Mouse (Mus musculus): ENCODE data around the gene Sohlh1. TPM values are rescaled to one million over a fixed set of nuclear protein-coding genes. Genes with fewer than 3 reads are reported as not detected.

Gene Sohlh1
- not detected in 2 replicates for total RNA-seq (2014; fragmentation: Nextera tagmentation)
- not detected in 2 replicates for total RNA-seq (2017)

DNA sequence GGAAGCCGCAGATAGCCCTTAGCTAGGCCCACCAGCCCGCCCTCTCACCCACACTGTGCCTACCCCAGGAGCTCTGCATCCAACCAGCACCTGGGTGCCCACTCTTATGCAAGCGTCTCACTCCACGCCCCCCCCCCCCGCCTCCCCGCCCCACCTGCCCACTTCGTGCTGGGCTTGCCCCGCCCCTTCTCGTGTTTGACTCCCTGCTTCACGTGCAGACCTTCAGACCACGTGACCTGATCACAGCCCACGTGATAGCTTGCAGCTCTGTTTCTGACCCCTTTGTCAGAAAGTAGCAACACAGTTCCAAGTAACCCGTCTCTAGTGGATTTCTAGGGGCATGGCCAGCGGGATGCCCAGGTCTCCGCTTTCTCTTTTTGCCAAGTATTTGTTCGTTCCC, at the start of gene Sohlh1:
Gene Sohlh1, minus strand, starts transcription at position 23 of the 400 bp plus-strand sequence.
- no peak for ATAC-seq (replicated peaks; ENCODE audit: low FRiP score, low TSS enrichment, poor library complexity, severe bottlenecking)

DNA sequence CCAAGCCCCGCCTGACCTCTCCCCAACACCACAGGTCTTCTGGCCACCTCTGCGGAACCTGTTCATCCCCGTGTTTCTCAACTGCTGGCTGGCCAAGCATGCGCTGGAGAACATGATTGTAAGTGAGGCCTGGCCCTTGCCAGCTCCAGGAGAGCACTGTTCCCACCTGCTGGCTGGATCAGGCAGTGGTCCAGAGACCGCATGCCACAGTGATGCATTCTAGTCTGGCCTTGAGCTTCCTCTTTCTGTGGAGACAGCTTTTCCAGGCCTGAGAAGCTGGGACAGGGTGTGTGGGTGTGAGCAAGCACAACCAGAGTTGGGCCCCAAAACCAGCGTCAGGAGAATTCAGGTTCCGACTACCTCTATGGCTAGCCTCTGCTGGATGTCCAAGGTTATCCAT, 45.4 kb upstream of the Sohlh1 start:
- no peak for ATAC-seq (replicated peaks; ENCODE audit: low FRiP score, low TSS enrichment, poor library complexity, severe bottlenecking)

DNA sequence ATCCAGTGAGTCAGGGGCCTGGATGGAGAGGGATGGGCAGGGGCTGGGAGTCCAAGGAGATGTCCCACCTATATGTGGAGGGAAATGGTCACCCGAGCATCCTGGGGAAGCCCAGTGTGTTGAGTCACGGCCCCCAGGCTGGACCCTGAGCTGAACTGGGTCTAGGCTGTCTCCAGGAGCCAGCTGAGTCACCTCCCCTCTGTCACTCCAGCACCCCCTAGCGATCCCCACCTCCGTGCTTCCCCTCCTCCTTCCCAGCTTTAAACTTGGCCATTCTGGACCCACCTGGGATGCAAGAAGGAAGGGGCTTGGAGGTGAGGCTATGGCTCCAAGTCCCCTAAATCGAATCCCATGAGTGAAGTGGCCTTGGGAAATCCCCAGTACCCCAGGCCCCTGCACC, 41.1 kb upstream of the Sohlh1 start:
- no peak for ATAC-seq (replicated peaks; ENCODE audit: low FRiP score, low TSS enrichment, poor library complexity, severe bottlenecking)

DNA sequence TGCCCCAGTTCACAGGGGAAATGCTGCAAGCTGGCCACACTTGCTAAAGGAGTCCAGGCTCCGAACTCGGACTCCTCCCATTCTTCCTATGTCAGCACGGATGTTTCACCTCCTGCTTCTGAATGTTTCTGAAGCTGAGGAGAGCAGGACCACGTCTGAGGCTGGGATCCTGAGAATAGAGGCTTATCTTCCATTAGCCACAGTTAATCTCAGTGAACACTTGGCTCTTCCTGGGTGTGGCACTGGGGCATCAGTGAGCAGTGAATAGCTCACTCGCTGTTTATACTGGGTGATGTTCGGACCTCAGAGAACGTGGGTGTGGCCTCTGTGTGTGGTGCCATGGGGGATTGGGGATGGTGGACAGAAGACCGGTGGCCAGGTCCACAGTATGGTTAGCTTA, 40.2 kb upstream of the Sohlh1 start:
- ATAC-seq (replicated peaks; ENCODE audit: low FRiP score, low TSS enrichment, poor library complexity, severe bottlenecking), result no peak

DNA sequence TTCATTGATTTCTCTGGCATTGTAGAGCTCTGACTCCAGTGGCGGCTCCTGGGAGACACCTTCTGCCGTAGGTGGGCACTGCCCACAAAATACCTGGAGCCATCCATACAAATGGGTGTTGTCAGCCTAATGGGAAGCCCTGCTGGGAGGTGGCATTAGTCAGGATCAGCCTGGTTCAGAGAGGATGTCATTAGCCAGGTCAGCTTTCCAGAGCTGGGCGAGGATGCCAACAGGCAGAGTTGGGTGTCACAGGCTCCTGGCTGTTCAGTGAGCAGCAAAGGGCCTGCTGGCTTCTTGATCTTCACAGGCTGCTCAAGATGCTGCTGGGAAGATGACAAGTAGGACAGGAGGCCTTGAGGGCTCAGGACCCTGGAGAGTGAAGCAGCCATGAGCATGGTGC, 37.7 kb upstream of the Sohlh1 start:
- no peak for ATAC-seq (replicated peaks; ENCODE audit: low FRiP score, low TSS enrichment, poor library complexity, severe bottlenecking)

DNA sequence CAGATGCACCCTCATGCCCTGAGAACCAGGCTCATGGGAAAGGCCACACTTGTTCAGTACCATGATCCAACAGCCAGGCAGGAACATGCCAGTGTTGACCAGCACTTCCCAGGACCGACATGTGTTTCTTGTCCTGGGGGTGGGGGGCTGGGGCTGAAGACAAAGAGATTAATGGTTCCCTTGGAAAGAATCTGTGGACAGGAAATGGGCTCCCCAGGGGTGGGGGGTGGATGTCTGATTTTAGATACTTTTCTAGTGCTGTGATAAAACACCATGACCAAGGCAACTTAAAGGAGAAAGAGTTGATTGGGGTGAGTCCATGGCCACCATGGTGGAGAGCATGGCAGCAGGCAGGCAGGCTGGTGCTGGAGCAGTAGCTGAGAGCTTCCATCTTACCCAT, 35.2 kb upstream of the Sohlh1 start:
- no peak for ATAC-seq (replicated peaks; ENCODE audit: low FRiP score, low TSS enrichment, poor library complexity, severe bottlenecking)

DNA sequence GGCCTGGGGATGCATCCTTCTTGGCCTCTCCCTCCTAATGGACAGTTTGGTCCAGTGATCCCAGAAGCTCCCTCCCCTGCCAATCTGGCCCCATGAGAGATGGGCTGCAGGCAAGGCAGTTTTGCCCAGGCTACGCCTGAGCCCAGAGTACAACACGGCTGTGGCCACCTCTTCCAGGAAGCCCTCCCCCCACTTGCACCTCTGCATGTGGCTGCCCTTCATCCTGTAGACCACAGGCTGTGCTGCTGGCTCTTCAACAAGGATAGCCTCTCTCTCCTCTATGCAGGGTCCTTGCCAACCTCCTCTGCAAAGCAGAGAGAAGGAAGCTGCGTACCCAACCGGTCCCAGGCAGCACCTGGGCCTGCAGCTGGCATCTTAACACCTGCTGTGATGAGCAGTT, 32.0 kb upstream of the Sohlh1 start:
- ATAC-seq (replicated peaks; ENCODE audit: low FRiP score, low TSS enrichment, poor library complexity, severe bottlenecking), result no peak

DNA sequence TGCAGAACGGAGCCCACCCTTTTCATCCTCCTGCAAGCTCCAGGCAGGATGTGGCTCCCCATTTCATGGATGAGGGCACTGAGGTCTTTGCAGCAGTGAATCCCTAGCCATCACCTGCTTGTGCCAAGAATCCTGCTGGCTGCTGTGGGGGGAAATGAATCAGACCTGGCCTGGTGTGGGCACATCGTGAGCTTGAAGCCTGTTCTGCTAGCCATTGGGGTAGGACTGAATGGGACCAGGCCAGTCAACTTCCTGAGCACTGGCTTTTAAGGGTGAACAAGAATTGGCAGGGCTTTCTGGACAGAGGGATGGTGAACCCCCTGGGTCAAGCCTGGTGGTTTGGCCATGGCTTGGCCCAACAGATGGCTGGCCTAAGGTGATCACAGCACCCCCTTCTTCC, 31.5 kb upstream of the Sohlh1 start:
- no peak for ATAC-seq (replicated peaks; ENCODE audit: low FRiP score, low TSS enrichment, poor library complexity, severe bottlenecking)

DNA sequence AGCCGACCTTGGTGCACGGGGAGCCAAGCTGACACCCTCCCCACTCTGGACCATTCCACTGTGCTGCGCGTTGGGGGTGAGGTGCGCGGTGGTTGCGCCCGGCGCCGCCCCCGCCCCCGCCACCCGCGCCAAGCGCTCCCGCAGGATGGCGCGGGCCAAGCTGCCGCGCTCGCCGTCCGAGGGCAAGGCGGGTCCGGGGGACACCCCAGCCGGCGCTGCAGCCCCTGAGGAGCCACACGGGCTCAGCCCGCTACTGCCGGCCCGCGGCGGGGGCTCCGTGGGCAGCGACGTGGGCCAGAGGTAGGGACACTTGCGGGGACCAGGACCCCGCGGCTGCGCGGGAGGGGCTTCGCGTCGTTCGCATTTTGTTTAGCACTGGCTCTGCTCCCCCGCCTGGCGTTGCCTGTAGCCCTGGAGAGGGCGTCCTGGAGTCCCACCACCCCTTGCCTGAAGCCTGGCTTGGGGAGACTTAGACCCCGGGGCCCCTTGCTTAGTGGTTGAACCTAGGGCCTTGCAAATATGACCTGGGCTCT, 30.8 kb upstream of the Sohlh1 start:
- ATAC-seq (replicated peaks; ENCODE audit: low FRiP score, low TSS enrichment, poor library complexity, severe bottlenecking), result no peak

DNA sequence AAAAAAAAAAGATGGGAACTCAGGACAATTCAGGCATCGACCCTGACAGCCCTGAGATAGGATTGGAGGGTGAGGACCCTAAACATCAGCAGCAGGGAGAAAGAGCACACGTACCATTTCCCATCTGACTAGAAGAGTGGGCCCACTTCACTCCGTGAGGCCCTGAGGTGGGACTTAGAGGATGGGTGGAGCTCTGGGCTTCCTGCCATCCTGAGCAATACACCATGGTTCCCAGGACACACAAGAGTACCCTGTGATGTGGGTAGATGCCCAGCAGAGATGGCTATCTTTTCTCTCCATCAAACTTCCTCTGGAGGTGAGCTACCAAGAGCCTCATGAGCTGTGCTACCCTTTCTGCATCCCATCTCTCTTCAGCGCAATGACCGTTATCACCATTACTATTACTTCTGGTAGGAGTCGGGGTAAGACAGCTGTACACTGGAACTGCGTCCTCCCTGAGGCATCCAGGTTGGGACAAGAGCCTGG, 30.2 kb upstream of the Sohlh1 start:
- no peak for ATAC-seq (replicated peaks; ENCODE audit: low FRiP score, low TSS enrichment, poor library complexity, severe bottlenecking)

DNA sequence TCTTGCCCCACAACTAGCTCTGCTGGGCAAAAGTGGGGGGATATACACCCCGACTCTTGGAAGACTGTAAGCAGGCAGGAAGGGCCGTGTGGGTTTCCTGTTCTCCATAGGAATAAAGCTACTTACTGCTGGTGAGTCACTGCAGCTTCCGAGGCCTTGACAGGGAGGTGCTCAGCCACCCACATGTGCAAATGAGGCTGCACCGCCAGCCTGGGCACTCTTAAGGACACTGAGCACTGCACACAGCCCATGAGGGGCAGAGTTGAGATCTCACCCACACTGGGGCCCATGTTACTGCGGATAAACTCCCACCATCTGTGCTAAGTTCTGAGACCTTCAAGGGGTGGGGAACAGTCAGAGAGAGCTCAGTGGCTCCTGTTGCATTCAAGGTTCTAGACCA, 19.6 kb upstream of the Sohlh1 start:
- no peak for ATAC-seq (replicated peaks; ENCODE audit: low FRiP score, low TSS enrichment, poor library complexity, severe bottlenecking)

DNA sequence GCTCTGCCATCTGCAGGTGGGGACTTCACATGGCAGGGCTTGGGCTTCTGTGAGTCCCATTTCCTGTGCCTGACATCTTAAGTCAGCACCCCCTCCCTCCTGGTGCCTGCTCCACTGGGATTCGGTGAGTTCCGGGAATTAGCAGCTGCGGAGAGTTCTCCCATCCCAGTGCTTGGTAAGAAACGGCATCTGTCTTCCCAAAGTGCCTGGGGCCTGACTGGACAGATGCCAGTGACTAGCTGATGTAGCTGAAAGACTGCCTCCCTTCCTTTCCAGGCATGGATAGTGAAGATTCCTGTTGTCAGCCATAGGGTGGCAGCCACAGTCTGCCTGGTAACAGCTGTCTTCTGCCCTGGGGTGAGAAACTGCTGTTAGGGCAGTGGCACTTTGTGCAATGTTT, 18.4 kb upstream of the Sohlh1 start:
- no peak for ATAC-seq (replicated peaks; ENCODE audit: low FRiP score, low TSS enrichment, poor library complexity, severe bottlenecking)

DNA sequence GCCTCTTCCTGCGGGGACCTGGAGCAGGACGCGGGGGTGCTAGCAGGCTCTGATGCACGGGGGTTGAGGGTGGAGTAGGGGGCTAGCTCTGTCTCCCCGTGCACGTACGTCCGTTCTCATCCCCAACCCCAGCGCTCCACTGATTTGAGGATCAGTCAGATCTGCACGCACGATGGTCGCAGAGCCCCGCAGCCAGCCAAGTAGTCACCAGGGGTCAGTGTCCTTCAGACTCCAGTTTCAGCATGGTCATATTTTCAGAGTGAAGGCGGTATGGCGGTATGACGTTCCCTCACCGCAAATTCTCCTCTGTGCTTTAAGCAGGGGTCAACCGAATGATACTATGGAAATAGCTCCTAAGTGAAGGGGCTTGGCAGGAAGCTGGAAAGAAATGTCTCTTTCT, 17.2 kb upstream of the Sohlh1 start:
- no peak for ATAC-seq (replicated peaks; ENCODE audit: low FRiP score, low TSS enrichment, poor library complexity, severe bottlenecking)

DNA sequence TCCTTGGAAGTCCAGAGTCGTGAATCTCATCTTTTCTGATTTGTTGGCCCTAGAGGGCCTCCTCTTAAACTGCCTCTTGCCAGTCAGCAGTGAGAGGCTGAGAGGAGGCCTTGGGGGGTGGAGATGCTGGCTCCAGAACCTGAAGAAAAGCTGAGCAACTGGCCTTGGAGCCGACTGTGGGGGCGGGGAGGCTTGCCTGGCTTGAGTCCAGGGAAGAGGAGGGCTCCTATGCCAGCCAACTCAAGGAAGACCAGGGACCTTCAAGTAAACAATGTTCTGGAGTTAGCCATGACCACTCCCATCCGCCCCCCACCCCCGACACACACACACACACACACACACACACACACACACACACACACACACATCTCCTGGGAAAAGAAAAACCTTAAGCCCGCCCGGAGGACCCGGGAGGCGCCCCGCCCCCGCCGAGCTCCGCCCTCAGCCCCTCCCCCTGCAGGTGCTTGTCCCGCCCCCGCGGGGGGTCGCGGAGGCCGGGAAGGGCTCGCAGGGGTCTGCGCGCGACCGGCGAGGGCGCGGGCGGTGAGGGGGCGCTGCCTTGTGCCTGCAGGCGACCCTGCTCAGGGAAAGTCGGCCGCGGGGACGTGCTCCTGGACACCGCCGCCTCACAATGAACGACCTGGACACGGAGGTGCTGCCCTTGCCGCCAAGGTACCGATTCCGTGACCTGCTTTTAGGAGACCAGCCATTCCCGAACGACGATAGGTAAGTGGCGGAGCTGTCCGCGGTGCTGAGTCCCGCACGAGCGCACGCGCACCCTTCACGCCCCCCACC, 16.5 kb upstream of the Sohlh1 start, which contains the start of gene Kcnt1:
Gene Kcnt1, plus strand, starts transcription at position 398 of the 795 bp plus-strand sequence.
- no peak for ATAC-seq (replicated peaks; ENCODE audit: low FRiP score, low TSS enrichment, poor library complexity, severe bottlenecking)

DNA sequence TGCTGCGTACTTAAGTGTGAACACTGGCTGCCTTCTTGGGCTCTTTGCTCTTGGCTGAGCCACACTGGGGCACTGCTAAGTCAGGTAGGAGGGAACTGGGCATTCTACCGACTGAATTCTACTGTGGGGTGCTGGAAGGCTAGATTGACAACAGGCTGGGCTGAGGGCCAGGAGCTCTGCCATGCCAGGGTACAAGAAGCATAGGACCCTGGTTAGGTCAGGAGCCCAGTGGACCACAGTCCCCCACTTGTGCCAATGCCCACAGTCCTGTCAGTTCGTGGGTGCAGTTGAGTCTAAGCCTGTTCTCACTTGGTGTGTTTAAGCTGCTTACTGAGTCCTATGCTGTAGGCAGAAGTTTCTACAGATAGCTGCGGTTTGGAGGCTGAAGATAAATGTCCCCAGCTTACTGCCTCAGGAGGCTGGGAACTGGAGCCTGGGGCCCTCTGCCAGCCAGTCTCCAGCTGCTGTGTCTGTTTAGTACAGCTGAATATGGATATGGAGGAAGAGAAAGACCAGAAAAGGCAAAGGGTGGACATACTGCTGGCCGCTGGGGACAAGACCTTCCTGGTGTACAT, 15.7 kb upstream of the Sohlh1 start:
- ATAC-seq (replicated peaks; ENCODE audit: low FRiP score, low TSS enrichment, poor library complexity, severe bottlenecking), result no peak

DNA sequence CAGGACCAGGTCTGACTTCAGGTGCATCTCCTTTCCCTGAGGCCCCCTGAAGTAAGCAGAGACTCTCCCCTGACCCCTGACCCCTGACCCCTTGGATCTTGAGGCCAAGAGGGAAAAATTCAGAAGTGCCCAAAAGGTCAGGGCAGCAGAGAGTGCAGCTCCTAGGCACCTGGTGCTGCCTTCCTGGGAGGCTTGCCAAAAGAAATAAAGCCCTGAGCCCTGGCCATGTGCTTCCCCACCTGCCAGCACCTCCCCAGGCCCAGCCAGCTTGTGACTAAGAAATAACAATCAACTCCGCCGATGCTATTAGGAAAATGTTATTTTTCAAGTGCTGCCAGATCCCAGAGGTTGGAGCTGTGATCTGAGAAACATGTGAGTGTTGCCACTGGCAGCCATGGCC, 15.0 kb upstream of the Sohlh1 start:
- ATAC-seq (replicated peaks; ENCODE audit: low FRiP score, low TSS enrichment, poor library complexity, severe bottlenecking), result no peak

DNA sequence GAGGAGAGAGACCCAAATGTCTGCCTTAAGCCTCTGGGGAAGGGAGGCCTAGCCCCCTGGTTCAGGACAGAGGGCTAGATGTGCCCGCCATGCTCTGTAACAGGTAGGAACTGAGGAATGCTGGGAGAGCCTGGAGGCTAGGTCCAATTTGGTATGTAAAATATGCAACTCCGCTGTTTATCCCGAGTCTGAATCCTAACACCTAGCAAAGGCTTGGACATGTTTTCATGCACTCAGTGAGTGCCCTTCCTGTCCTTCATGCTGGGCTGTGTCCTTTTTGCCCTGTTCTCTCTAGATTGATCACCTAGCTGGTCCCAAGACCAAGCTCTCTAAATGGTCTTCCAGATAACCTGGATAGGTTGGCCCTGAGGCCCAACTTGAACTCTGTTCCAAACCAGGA, 12.8 kb upstream of the Sohlh1 start:
- ATAC-seq (replicated peaks; ENCODE audit: low FRiP score, low TSS enrichment, poor library complexity, severe bottlenecking), result no peak

DNA sequence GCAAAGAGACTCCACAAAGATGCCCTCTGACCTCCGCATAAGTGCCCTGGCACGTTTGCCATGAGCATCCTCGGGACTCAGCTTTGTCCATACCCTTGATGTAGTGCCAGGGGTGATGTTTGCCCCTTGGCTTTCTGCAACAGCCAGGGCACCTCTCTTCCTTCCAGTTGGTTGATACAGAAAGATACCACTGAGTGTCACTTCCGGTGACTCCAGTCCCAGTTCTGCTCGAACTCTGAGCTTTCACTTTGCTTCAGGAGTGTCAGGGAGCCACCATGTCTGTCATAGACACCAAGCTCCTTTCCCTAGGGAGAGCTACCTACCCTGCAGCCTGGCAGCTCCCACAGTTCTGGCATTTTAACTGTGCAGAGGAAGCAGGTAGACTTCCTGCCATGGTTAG, 7.0 kb upstream of the Sohlh1 start:
- no peak for ATAC-seq (replicated peaks; ENCODE audit: low FRiP score, low TSS enrichment, poor library complexity, severe bottlenecking)

DNA sequence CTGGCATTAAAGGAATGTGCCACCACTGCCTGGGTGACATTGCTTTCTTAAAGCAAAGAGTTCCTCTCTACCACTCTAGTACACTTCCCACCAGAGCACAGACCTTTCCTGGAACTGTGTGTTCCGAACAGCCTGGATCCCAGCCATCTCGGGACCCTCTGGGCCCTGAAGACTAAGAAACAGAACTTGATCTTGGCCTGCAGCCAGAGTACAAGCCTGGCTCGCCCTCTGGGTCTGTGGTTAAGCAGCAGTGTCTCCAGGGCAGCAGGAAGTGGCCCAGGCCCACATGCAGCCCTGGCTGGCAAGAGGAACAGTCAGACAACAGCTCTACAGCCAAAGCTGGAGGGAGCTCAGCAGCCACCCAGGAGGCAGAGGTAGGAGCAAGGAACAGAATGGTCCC, 5.6 kb upstream of the Sohlh1 start:
- 0 out of 2 replicates have a peak, but pooled peaks have one; percentile 47 for ATAC-seq (replicated peaks; ENCODE audit: low FRiP score, low TSS enrichment, poor library complexity, severe bottlenecking)

DNA sequence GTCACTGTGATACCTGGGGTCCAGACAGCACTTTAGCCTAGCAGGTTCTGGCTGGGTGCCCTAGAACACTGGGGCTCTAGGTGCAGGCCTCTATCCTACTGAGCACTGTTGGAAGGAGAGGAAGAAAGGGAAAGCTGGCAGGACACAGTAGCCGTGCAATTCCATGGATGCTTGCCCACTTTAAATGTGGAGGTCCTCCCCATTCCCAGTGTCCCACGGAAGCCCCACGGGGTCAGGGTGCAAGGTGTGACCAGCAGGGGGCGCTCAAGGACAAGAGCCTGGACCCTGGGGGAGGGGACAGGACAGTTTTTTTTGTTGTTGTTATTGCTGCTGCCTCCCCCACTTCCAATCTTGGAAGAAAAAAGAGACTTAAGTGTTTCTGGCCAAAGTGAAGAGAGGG, 3.3 kb upstream of the Sohlh1 start:
- 0 out of 2 replicates have a peak, but pooled peaks have one; percentile 41 for ATAC-seq (replicated peaks; ENCODE audit: low FRiP score, low TSS enrichment, poor library complexity, severe bottlenecking)

DNA sequence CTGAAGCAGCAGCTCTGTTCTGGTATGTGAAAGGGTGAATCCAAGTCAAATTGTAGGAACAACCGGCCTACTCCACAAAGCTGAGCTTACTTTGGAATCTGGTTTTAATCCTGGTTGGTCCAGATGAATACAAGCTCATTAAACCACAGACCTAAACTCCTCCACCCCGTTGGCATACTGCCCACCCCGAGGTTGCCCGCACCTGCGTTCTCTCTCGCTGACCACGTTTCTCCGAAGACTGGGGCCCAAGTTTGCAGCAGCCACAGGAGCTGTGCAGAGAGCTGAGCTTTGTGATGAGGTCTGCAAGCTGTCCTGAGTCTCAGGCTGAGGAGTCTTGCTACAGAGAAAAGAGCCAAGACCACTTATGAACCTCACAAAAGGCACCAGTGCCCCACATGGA, 532 bp downstream of the Sohlh1 start:
- ATAC-seq (replicated peaks; ENCODE audit: low FRiP score, low TSS enrichment, poor library complexity, severe bottlenecking), result no peak

Data from megakaryocyte-erythroid progenitor cell, adult 5-6 weeks (primary cell).